In the genomic region with DNA sequence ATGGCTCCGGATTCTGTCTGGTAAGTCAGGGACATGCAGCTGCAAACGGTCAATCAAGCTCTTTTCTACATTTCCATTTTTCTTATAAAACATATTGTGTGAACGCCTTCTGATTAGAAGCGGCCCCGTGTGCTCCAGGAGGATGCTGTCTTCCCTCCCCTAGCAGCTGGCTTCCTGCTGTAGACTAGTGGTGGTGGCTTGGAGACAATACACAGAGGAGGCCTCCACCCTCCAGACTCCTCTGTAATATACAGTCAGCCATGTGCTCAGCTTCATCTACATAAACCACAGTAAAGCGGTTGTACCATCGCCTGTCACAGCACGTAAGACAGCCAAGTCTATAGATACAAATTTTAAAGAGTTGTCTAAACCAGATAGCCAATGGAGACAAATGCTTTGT, we compare ENCODE assay signal across 15 mouse cellular contexts. TPM values are rescaled to one million over a fixed set of nuclear protein-coding genes. Genes with fewer than 3 reads are reported as not detected.
DNase-seq lines count a peak whose midpoint lies in the region; ATAC-seq lines count a peak whose summit lies in the region.
"Had no signal": no experiment of that assay in that cellular context is flagged by ENCODE, and none has a peak within 500 bp of the region (broad histone marks: within the 10 kb centered on the region; RNA-seq: fewer than 3 reads in every experiment).

No protein-coding gene starts in this region.

- peak; percentile 26 for DNase-seq in heart, postnatal 4 days
- DNase-seq in heart, postnatal 10 days: no peak
- DNase-seq in kidney, postnatal 4 days: peak; percentile 23 to 37
- DNase-seq in frontal cortex, postnatal 36 days (ENCODE audit: low spot score in 2 of 2): no peak
- DNase-seq: adrenal gland, postnatal 25 days; cerebellum, postnatal 25 days; gastrocnemius, postnatal 36 days; layer of hippocampus, postnatal 36 days; right cerebral cortex, postnatal 4 days had no signal

- no peak overlapping the region for H3K4me3 ChIP-seq in midbrain, embryonic 12.5 days
- H3K4me3 ChIP-seq in midbrain, embryonic 16.5 days (ENCODE audit: low read depth, low read length): no peak overlapping the region
- H3K4me3 ChIP-seq: hindbrain, embryonic 10.5 days had no signal

- 86% methylated on average over 8 of the region's 8 CpGs for WGBS in midbrain, embryonic 12.5 days
- WGBS in midbrain, embryonic 16.5 days: 84% methylated on average over 8 of the region's 8 CpGs

- H3K9me3 ChIP-seq in midbrain, embryonic 12.5 days: no peaks in the 10 kb centered on the region
- H3K9me3 ChIP-seq in midbrain, embryonic 16.5 days (replicated peaks; ENCODE audit: control insufficient read depth, low read length, poor library complexity, severe bottlenecking): no peaks in the 10 kb centered on the region
- H3K9me3 ChIP-seq: hindbrain, embryonic 10.5 days had no signal

- no peaks in the 10 kb centered on the region for H3K4me1 ChIP-seq in midbrain, embryonic 12.5 days
- H3K4me1 ChIP-seq in midbrain, embryonic 16.5 days (ENCODE audit: control insufficient read depth, insufficient read depth, low read length): no peaks in the 10 kb centered on the region
- H3K4me1 ChIP-seq: hindbrain, embryonic 10.5 days had no signal

- H3K27ac ChIP-seq in midbrain, embryonic 12.5 days (replicated peaks): no peak overlapping the region
- H3K27ac ChIP-seq in midbrain, embryonic 16.5 days (ENCODE audit: low read length): no peak overlapping the region
- H3K27ac ChIP-seq: hindbrain, embryonic 10.5 days had no signal

- peak; percentile 58; the same call in 1 of the 2 replicates for ATAC-seq in midbrain, embryonic 12.5 days (ENCODE audit: low FRiP score, low read depth)
- ATAC-seq in midbrain, embryonic 16.5 days: no peak
- ATAC-seq in common myeloid progenitor, adult 5-6 weeks (replicated peaks; ENCODE audit: low read depth, poor library complexity, severe bottlenecking): peak; percentile 39; the same call in 1 of the 2 replicates
- ATAC-seq: intestine, postnatal 0 days had no signal

- intact Hi-C loops in heart, postnatal 10 days (cut with DNase I): loop anchor here (5.0 kb wide), 1 partner anchor 38 kb away; the partner anchor contains the start of gene Lama4

- H3K4me2 ChIP-seq in midbrain, embryonic 12.5 days (replicated peaks): no peak overlapping the region
- H3K4me2 ChIP-seq in midbrain, embryonic 16.5 days (ENCODE audit: low read length): no peak overlapping the region

- no peaks in the 10 kb centered on the region for H3K36me3 ChIP-seq in midbrain, embryonic 12.5 days
- H3K36me3 ChIP-seq in midbrain, embryonic 16.5 days (ENCODE audit: control insufficient read depth, insufficient read depth, low read length): no peaks in the 10 kb centered on the region
- H3K36me3 ChIP-seq: hindbrain, embryonic 10.5 days had no signal

- H3K9ac ChIP-seq in midbrain, embryonic 12.5 days (replicated peaks): no peak overlapping the region
- no peak overlapping the region for H3K9ac ChIP-seq in midbrain, embryonic 16.5 days (ENCODE audit: low read depth, low read length)

- H3K27me3 ChIP-seq in midbrain, embryonic 12.5 days: no peaks in the 10 kb centered on the region
- H3K27me3 ChIP-seq in midbrain, embryonic 16.5 days (ENCODE audit: control insufficient read depth, insufficient read depth, low read depth, low read length): no peaks in the 10 kb centered on the region

RNA-seq across cellular contexts. Expression of gene Lama4, which starts 40.2 kb away (rescaled TPM):
- total RNA-seq in heart, postnatal 4 days (2021): 100 to 1,000 TPM; 225 to 235 TPM
- 100 to 1,000 TPM; 207 to 219 TPM for total RNA-seq in heart, postnatal 10 days (2021)
- polyA plus RNA-seq in midbrain, embryonic 12.5 days (2016; fragmentation: Nextera tagmentation; extraction: Ambion mirVana): 21.4 and 27.2 TPM in 2 replicates
- 15.9 and 20.2 TPM in 2 replicates for polyA plus RNA-seq in midbrain, embryonic 16.5 days (2015; fragmentation: Nextera tagmentation; extraction: Ambion mirVana)
- total RNA-seq in common myeloid progenitor, adult 5-6 weeks (2017): not detected in 2 replicates
- total RNA-seq: megakaryocyte progenitor cell, adult 5-6 weeks had no signal

Comparison
In these comparisons a context has a peak if more than half of its experiments do, and no peak if none do; other contexts are left out.
1. DNase-seq: peak in heart, postnatal 4 days (single experiment) and kidney, postnatal 4 days (2 of 2); none in heart, postnatal 10 days (0 of 2) and frontal cortex, postnatal 36 days (0 of 2).
2. RNA of gene Lama4, which starts 40.2 kb away (total RNA-seq): 225 to 235 TPM in heart, postnatal 4 days and 207 to 219 TPM in heart, postnatal 10 days; not detected in common myeloid progenitor, adult 5-6 weeks; every median in the first group is over 100 times any median in the second.